9 mouse cellular contexts compared by ENCODE assay signal in genomic region chr2:168552405-168552804, GRCm38 (mm10). TPM values are rescaled to one million over a fixed set of nuclear protein-coding genes. Genes with fewer than 3 reads are reported as not detected.
DNase-seq lines count a peak whose midpoint lies in the region; ATAC-seq and TF ChIP-seq lines count a peak whose summit lies in the region.
"Had no signal": no experiment of that assay in that cellular context is flagged by ENCODE, and none has a peak within 500 bp of the region (broad histone marks: within the 10 kb centered on the region; RNA-seq: fewer than 3 reads in every experiment).

No protein-coding gene starts in this region.

- H3K9ac ChIP-seq in liver, adult 2 months (ENCODE audit: low read depth, low read length) = no peak overlapping the region
- peak overlapping the region; percentile 46; the same call in 1 of the 2 replicates for H3K9ac ChIP-seq in intestine, embryonic 16.5 days (ENCODE audit: low read depth, low read length)
- H3K9ac ChIP-seq in liver, postnatal 0 days (replicated peaks) = no peak overlapping the region

- H3K4me3 ChIP-seq in liver, adult 2 months (ENCODE audit: insufficient read depth, low read depth, low read length) = no peak overlapping the region
- H3K4me3 ChIP-seq in intestine, embryonic 16.5 days (ENCODE audit: low read length) = no peak overlapping the region
- no peak overlapping the region for H3K4me3 ChIP-seq in liver, postnatal 0 days (ENCODE audit: low read depth, low read length)
- H3K4me3 ChIP-seq: left cerebral cortex, adult 2 months had no signal

- TF ChIP-seq CTCF in liver, adult 2 months (IDR thresholded peaks at IDR 0.05; ENCODE audit: low read depth, low read length) = no peak
- TF ChIP-seq CTCF in liver, postnatal 0 days (IDR thresholded peaks at IDR 0.05; ENCODE audit: low read depth) = no peak

- peak overlapping the region; percentile 45; the same call in 1 of the 2 replicates for H3K4me2 ChIP-seq in intestine, embryonic 16.5 days (ENCODE audit: low read depth, low read length)
- H3K4me2 ChIP-seq in liver, postnatal 0 days (ENCODE audit: low read depth, low read length) = peak overlapping the region; percentile 0; the same call in 1 of the 2 replicates

- TF ChIP-seq POLR2A in liver, adult 2 months (IDR thresholded peaks at IDR 0.05; ENCODE audit: extremely low read depth, insufficient read depth, low read length) = no peak

- no peak for TF ChIP-seq EP300 in liver, postnatal 0 days (IDR thresholded peaks at IDR 0.05; ENCODE audit: low read depth)

- no peaks in the 10 kb centered on the region for H3K9me3 ChIP-seq in intestine, embryonic 16.5 days (ENCODE audit: control insufficient read depth, low read length)
- H3K9me3 ChIP-seq in liver, postnatal 0 days (ENCODE audit: low read length) = no peaks in the 10 kb centered on the region

- no peak overlapping the region for H3K27ac ChIP-seq in liver, adult 2 months (replicated peaks; ENCODE audit: insufficient read depth, low read depth, low read length)
- peak overlapping the region; percentile 47; the same call in 1 of the 2 replicates for H3K27ac ChIP-seq in intestine, embryonic 16.5 days (ENCODE audit: low read length)
- no peak overlapping the region for H3K27ac ChIP-seq in liver, postnatal 0 days (ENCODE audit: low read depth)
- H3K27ac ChIP-seq: left cerebral cortex, adult 2 months; macrophage had no signal

- H3K4me1 ChIP-seq in liver, adult 2 months (ENCODE audit: control insufficient read depth, insufficient read depth, low read length) = peaks cover 3% of the 10 kb centered on the region; the same call in 1 of the 2 replicates
- peaks cover 33% of the 10 kb centered on the region for H3K4me1 ChIP-seq in intestine, embryonic 16.5 days (ENCODE audit: control insufficient read depth, insufficient read depth, low read length)
- H3K4me1 ChIP-seq in liver, postnatal 0 days (ENCODE audit: insufficient read depth) = peaks cover 7% of the 10 kb centered on the region; the same call in 1 of the 2 replicates

- no peaks in the 10 kb centered on the region for H3K79me2 ChIP-seq in liver, adult 2 months (ENCODE audit: control insufficient read depth, insufficient read depth, low read length)

- no peaks in the 10 kb centered on the region for H3K36me3 ChIP-seq in liver, adult 2 months (ENCODE audit: control insufficient read depth, insufficient read depth, low read length)
- no peaks in the 10 kb centered on the region for H3K36me3 ChIP-seq in intestine, embryonic 16.5 days (ENCODE audit: control insufficient read depth, insufficient read depth, low read length)
- no peaks in the 10 kb centered on the region for H3K36me3 ChIP-seq in liver, postnatal 0 days (replicated peaks; ENCODE audit: insufficient read depth, low read length)

- H3K27me3 ChIP-seq in liver, adult 2 months (ENCODE audit: control insufficient read depth, insufficient read depth, low read length) = no peaks in the 10 kb centered on the region
- no peaks in the 10 kb centered on the region for H3K27me3 ChIP-seq in intestine, embryonic 16.5 days (replicated peaks; ENCODE audit: control insufficient read depth, insufficient read depth, low read length)
- peaks cover 11% of the 10 kb centered on the region for H3K27me3 ChIP-seq in liver, postnatal 0 days (ENCODE audit: insufficient read depth, low read length)

- peak; percentile 12 for DNase-seq in liver, adult 2 months (ENCODE audit: extremely low read depth, low read depth, low spot score)
- no peak for DNase-seq in liver
- DNase-seq in kidney, postnatal 14 days = peak; percentile 71
- no peak for DNase-seq in liver, postnatal 0 days
- no peak for DNase-seq in cerebellum, postnatal 10 days
- DNase-seq in cerebellum, adult 8-10 months = no peak

- WGBS in liver, adult 2 months = 23% methylated on average over 5 of the region's 5 CpGs
- 30% methylated on average over 5 of the region's 5 CpGs for WGBS in intestine, embryonic 16.5 days
- 36% methylated on average over 5 of the region's 5 CpGs for WGBS in liver, postnatal 0 days (ENCODE audit: insufficient replicate concordance)

- peak; percentile 77 for ATAC-seq in intestine, embryonic 16.5 days
- ATAC-seq in liver, postnatal 0 days = no peak

RNA-seq across cellular contexts. Expression of gene Nfatc2, which starts 49.1 kb away (rescaled TPM):
- total RNA-seq in liver, adult 2 months (2014; rRNA removed) = 0.09 and 0.13 TPM in 2 replicates
- 0.10 and 0.20 TPM in 2 replicates for polyA plus RNA-seq in liver, adult 2 months (2012; rRNA removed)
- polyA plus RNA-seq in intestine, embryonic 16.5 days (2015; fragmentation: Nextera tagmentation; extraction: Ambion mirVana) = 1.6 and 1.7 TPM in 2 replicates
- polyA plus RNA-seq in liver, postnatal 0 days (2015; fragmentation: Nextera tagmentation; extraction: Ambion mirVana) = 0.11 and 0.18 TPM in 2 replicates

Comparison
In these comparisons a context has a peak if more than half of its experiments do, and no peak if none do; other contexts are left out.
1. DNase-seq: peak in liver, adult 2 months (single experiment) and kidney, postnatal 14 days (single experiment); none in liver (single experiment), liver, postnatal 0 days (single experiment), cerebellum, postnatal 10 days (0 of 2) and cerebellum, adult 8-10 months (single experiment).